ENCODE assay signal across 16 mouse cellular contexts in genomic region chr7:96870473-96870872, GRCm38 (mm10).
DNase-seq lines count a peak whose midpoint lies in the region; ATAC-seq and TF ChIP-seq lines count a peak whose summit lies in the region.
"Had no signal": no experiment of that assay in that cellular context is flagged by ENCODE, and none has a peak within 500 bp of the region (broad histone marks: within the 10 kb centered on the region; RNA-seq: fewer than 3 reads in every experiment).

No protein-coding gene starts in this region.

- H3K4me3 ChIP-seq in forebrain, embryonic 15.5 days: no peak overlapping the region
- no peak overlapping the region for H3K4me3 ChIP-seq in forebrain, embryonic 11.5 days (ENCODE audit: low read depth, low read length)
- H3K4me3 ChIP-seq in CH12.LX (replicated peaks in 1 of 3; ENCODE audit: low read depth in 2 of 3, low read length in 2 of 3, poor library complexity in 1 of 3): no peak overlapping the region
- H3K4me3 ChIP-seq in midbrain, postnatal 0 days (ENCODE audit: low read depth, low read length): no peak overlapping the region
- H3K4me3 ChIP-seq in cerebellum, adult 2 months (replicated peaks; ENCODE audit: insufficient read depth, low read depth, low read length): no peak overlapping the region
- H3K4me3 ChIP-seq: heart, embryonic 13.5 days; stomach, embryonic 15.5 days had no signal

- no peaks in the 10 kb centered on the region for H3K27me3 ChIP-seq in forebrain, embryonic 15.5 days
- H3K27me3 ChIP-seq in forebrain, embryonic 11.5 days (ENCODE audit: control insufficient read depth, insufficient read depth, low read length): no peaks in the 10 kb centered on the region
- no peaks in the 10 kb centered on the region for H3K27me3 ChIP-seq in CH12.LX (replicated peaks)
- no peaks in the 10 kb centered on the region for H3K27me3 ChIP-seq in midbrain, postnatal 0 days (ENCODE audit: insufficient read depth, low read length)
- H3K27me3 ChIP-seq in cerebellum, adult 2 months (ENCODE audit: control insufficient read depth, insufficient read depth, low read length): peaks cover 2% of the 10 kb centered on the region; the same call in 1 of the 2 replicates
- H3K27me3 ChIP-seq: heart, embryonic 13.5 days; stomach, embryonic 15.5 days had no signal

- no peaks in the 10 kb centered on the region for H3K9me3 ChIP-seq in forebrain, embryonic 15.5 days
- no peaks in the 10 kb centered on the region for H3K9me3 ChIP-seq in forebrain, embryonic 11.5 days (ENCODE audit: control insufficient read depth, low read length)
- H3K9me3 ChIP-seq in CH12.LX (replicated peaks; ENCODE audit: low read length): no peaks in the 10 kb centered on the region
- H3K9me3 ChIP-seq in midbrain, postnatal 0 days (ENCODE audit: low read length): no peaks in the 10 kb centered on the region
- H3K9me3 ChIP-seq: heart, embryonic 13.5 days; stomach, embryonic 15.5 days had no signal

- in situ Hi-C loops in CH12.LX (cut with MboI; ENCODE audit: low pct_ligation_motif_present, low pct_unique_long_range_greater_than_20kb, low sequenced_read_pairs): no loop called here

- H3K27ac ChIP-seq in forebrain, embryonic 15.5 days (replicated peaks): peak overlapping the region; percentile 79
- no peak overlapping the region for H3K27ac ChIP-seq in forebrain, embryonic 11.5 days (ENCODE audit: low read depth, low read length)
- no peak overlapping the region for H3K27ac ChIP-seq in CH12.LX (ENCODE audit: insufficient read depth, low read depth)
- H3K27ac ChIP-seq in midbrain, postnatal 0 days (ENCODE audit: low read depth, low read length): no peak overlapping the region
- no peak overlapping the region for H3K27ac ChIP-seq in cerebellum, adult 2 months (ENCODE audit: insufficient read depth, low read length)
- H3K27ac ChIP-seq: heart, embryonic 13.5 days; stomach, embryonic 15.5 days had no signal

- peaks cover 32% of the 10 kb centered on the region for H3K4me1 ChIP-seq in forebrain, embryonic 15.5 days
- peaks cover 2% of the 10 kb centered on the region; the same call in 1 of the 2 replicates for H3K4me1 ChIP-seq in forebrain, embryonic 11.5 days (replicated peaks; ENCODE audit: control insufficient read depth, insufficient read depth, low read length)
- H3K4me1 ChIP-seq in CH12.LX (ENCODE audit: control insufficient read depth in 1 of 2, insufficient read depth in 2 of 2): peaks cover 2 to 29% of the 10 kb centered on the region in 2 experiments; a peak in 3 of 4 replicates
- no peaks in the 10 kb centered on the region for H3K4me1 ChIP-seq in midbrain, postnatal 0 days (ENCODE audit: insufficient read depth, low read length)
- H3K4me1 ChIP-seq in cerebellum, adult 2 months (ENCODE audit: control insufficient read depth, insufficient read depth, low read length): peaks cover 9% of the 10 kb centered on the region; the same call in 1 of the 2 replicates
- H3K4me1 ChIP-seq: heart, embryonic 13.5 days; stomach, embryonic 15.5 days had no signal

- no peak for TF ChIP-seq EP300 in CH12.LX (IDR thresholded peaks at IDR 0.05; ENCODE audit: low read length)

- WGBS in forebrain, embryonic 15.5 days: 74% methylated on average over 8 of the region's 8 CpGs
- WGBS in forebrain, embryonic 11.5 days: 94% methylated on average over 8 of the region's 8 CpGs
- 88% methylated on average over 8 of the region's 8 CpGs for WGBS in midbrain, postnatal 0 days
- WGBS in cerebellum, adult 2 months: 56% methylated on average over 8 of the region's 8 CpGs

- ATAC-seq in forebrain, embryonic 15.5 days (replicated peaks): no peak
- ATAC-seq in forebrain, embryonic 11.5 days (replicated peaks; ENCODE audit: low FRiP score): no peak
- 0 out of 2 replicates have a peak, but pooled peaks have one; percentile 33 for ATAC-seq in megakaryocyte, adult 5-6 weeks (ENCODE audit: poor library complexity, severe bottlenecking)
- ATAC-seq in midbrain, postnatal 0 days (ENCODE audit: low FRiP score): no peak
- ATAC-seq: intestine, postnatal 0 days had no signal

- no peak for TF ChIP-seq RAD21 in CH12.LX (IDR thresholded peaks at IDR 0.05; ENCODE audit: low read depth, low read length)

- no peak overlapping the region for H3K4me2 ChIP-seq in forebrain, embryonic 15.5 days (replicated peaks)
- H3K4me2 ChIP-seq in forebrain, embryonic 11.5 days (ENCODE audit: low read depth, low read length, severe bottlenecking): no peak overlapping the region
- H3K4me2 ChIP-seq in CH12.LX (ENCODE audit: insufficient read depth, low read depth, poor library complexity, severe bottlenecking): no peak overlapping the region
- no peak overlapping the region for H3K4me2 ChIP-seq in midbrain, postnatal 0 days (ENCODE audit: low read depth, low read length, poor library complexity, severe bottlenecking)
- H3K4me2 ChIP-seq: heart, embryonic 13.5 days; stomach, embryonic 15.5 days had no signal

- H3K9ac ChIP-seq in forebrain, embryonic 15.5 days (replicated peaks): no peak overlapping the region
- H3K9ac ChIP-seq in forebrain, embryonic 11.5 days (ENCODE audit: low read length): no peak overlapping the region
- H3K9ac ChIP-seq in CH12.LX (ENCODE audit: insufficient read depth, low read depth): no peak overlapping the region
- no peak overlapping the region for H3K9ac ChIP-seq in midbrain, postnatal 0 days (replicated peaks; ENCODE audit: low read length, poor library complexity, severe bottlenecking)
- H3K9ac ChIP-seq: heart, embryonic 13.5 days; stomach, embryonic 15.5 days had no signal

- TF ChIP-seq POLR2A in CH12.LX (IDR thresholded peaks at IDR 0.05; ENCODE audit: low read depth, low read length): no peak
- TF ChIP-seq POLR2A in cerebellum, adult 2 months (IDR thresholded peaks at IDR 0.05; ENCODE audit: borderline replicate concordance, insufficient read depth, low read length): no peak

- no peak for DNase-seq in forebrain, embryonic 11.5 days (ENCODE audit: low spot score)
- DNase-seq in A20 (ENCODE audit: low read depth, low spot score) (peak; percentile 73), CH12.LX (ENCODE audit: extremely low read depth) (peak; percentile 34)
- DNase-seq in midbrain, postnatal 0 days (ENCODE audit: low spot score): no peak
- DNase-seq in cerebellum, adult 2 months: no peak
- DNase-seq: adrenal gland, adult 2 months; cerebellum, postnatal 25 days; heart, adult 11 months; heart, postnatal 36 days; midbrain, embryonic 14.5 days; thymus, postnatal 36 days had no signal

- TF ChIP-seq CTCF in CH12.LX (conservative IDR thresholded peaks at IDR 0.05 in 1 of 2, IDR thresholded peaks at IDR 0.05 in 1 of 2; ENCODE audit: low read depth in 2 of 2, low read length in 2 of 2): no peak
- no peak for TF ChIP-seq CTCF in midbrain, postnatal 0 days (IDR thresholded peaks at IDR 0.05)
- TF ChIP-seq CTCF in cerebellum, adult 2 months (IDR thresholded peaks at IDR 0.05; ENCODE audit: borderline replicate concordance, insufficient read depth, low read depth, low read length): no peak

- dilution Hi-C loops in CH12.LX (cut with MboI; ENCODE audit: extremely low pct_ligation_motif_present, extremely low pct_unique_long_range_greater_than_20kb, low sequenced_read_pairs): no loop called here

- peaks cover 14% of the 10 kb centered on the region; the same call in 1 of the 2 replicates for H3K36me3 ChIP-seq in forebrain, embryonic 15.5 days
- peaks cover 4% of the 10 kb centered on the region; the same call in 1 of the 2 replicates for H3K36me3 ChIP-seq in forebrain, embryonic 11.5 days (ENCODE audit: control insufficient read depth, insufficient read depth, low read length)
- no peaks in the 10 kb centered on the region for H3K36me3 ChIP-seq in CH12.LX (replicated peaks in 1 of 2; ENCODE audit: control insufficient read depth in 1 of 2, insufficient read depth in 1 of 2, low read length in 1 of 2)
- H3K36me3 ChIP-seq in midbrain, postnatal 0 days (ENCODE audit: insufficient read depth, low read length): peaks cover 11% of the 10 kb centered on the region; the same call in 1 of the 2 replicates

- H3K79me2 ChIP-seq in CH12.LX (replicated peaks; ENCODE audit: control insufficient read depth, extremely low read depth, insufficient read depth, poor library complexity, severe bottlenecking): no peaks in the 10 kb centered on the region

TF ChIP-seq in CH12.LX, 34 proteins besides CTCF, POLR2A, EP300 and RAD21:
- TF ChIP-seq BHLHE40 (IDR thresholded peaks at IDR 0.05; ENCODE audit: low read depth, low read length) (peak; percentile 55), ZNF384 (IDR thresholded peaks at IDR 0.05; ENCODE audit: low read depth, low read length) (no peak), ELF1 (IDR thresholded peaks at IDR 0.05; ENCODE audit: low read depth, low read length) (peak; percentile 66)

Comparison
In these comparisons a context has a peak if more than half of its experiments do, and no peak if none do; other contexts are left out.
1. DNase-seq: peak in A20 (single experiment) and CH12.LX (single experiment); none in forebrain, embryonic 11.5 days (single experiment), midbrain, postnatal 0 days (single experiment) and cerebellum, adult 2 months (0 of 2).